Mouse (Mus musculus): ENCODE results near the gene Pds5a. TPM values are rescaled to one million over a fixed set of nuclear protein-coding genes. Genes with fewer than 3 reads are reported as not detected.
"Not testable (repeated sequence)": the region's sequence is repeated elsewhere in the genome, so short reads cannot be mapped to it uniquely, and the experiment has no call there.

The Pds5a gene
- polyA plus RNA-seq, 1 experiment from 2014 or later, result 32.3 TPM

DNA sequence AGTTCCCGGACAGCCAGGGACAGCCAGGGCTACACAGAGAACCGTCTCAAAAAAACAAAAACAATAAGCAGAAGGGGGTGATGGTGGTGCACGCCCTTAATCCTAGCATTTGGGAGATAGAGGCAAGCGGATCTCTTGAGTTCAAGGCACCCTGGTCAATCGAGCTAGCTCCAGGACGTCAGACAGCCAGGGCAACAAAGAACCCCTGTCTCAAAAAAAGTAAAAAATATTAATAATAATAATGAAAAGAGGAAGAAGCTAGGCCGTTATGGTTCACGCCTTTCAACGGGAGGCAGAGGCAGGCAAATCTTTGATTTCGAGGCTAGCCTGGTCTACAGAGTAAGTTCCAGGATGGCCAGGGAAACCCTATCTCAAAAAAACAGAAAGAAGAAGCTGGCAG lies 1.1 kb upstream of the Pds5a start:
- 0 out of 2 replicates have a peak, but pooled peaks cover 3% of the 10 kb centered on the region for H3K36me3 ChIP-seq (ENCODE audit: control insufficient read depth, insufficient read depth)
- H3K9ac ChIP-seq (ENCODE audit: low read length), result peak overlapping the region; percentile 97
- H3K27ac ChIP-seq (ENCODE audit: low read length), result peak overlapping the region; percentile 92
- H3K27me3 ChIP-seq (ENCODE audit: control insufficient read depth, insufficient read depth, low read length), result no peaks in the 10 kb centered on the region
- peak overlapping the region; percentile 95 for H3K4me3 ChIP-seq (ENCODE audit: low read length)
- H3K4me2 ChIP-seq (ENCODE audit: low read depth, low read length), result peak overlapping the region; percentile 64
- H3K4me1 ChIP-seq (ENCODE audit: control insufficient read depth, insufficient read depth, low read length), result peaks cover 21% of the 10 kb centered on the region
- no peak for ATAC-seq (replicated peaks; ENCODE audit: extremely low read depth, insufficient read depth, low FRiP score)
- no peaks in the 10 kb centered on the region for H3K9me3 ChIP-seq (replicated peaks; ENCODE audit: control insufficient read depth, low read length)
- WGBS, result 67% methylated on average over 10 of the region's 10 CpGs

GRCm38 (mm10) chr5:65698759-65699136 lies 675 bp upstream of the Pds5a start:
- peaks cover 21% of the 10 kb centered on the region for H3K4me1 ChIP-seq (ENCODE audit: control insufficient read depth, insufficient read depth, low read length)
- H3K9me3 ChIP-seq (replicated peaks; ENCODE audit: control insufficient read depth, low read length), result no peaks in the 10 kb centered on the region
- 18% methylated on average over 6 of the region's 6 CpGs for WGBS
- H3K4me3 ChIP-seq (ENCODE audit: low read length), result peak overlapping the region; percentile 95
- H3K27ac ChIP-seq (ENCODE audit: low read length), result peak overlapping the region; percentile 92
- ATAC-seq (replicated peaks; ENCODE audit: extremely low read depth, insufficient read depth, low FRiP score), result no peak
- H3K4me2 ChIP-seq (ENCODE audit: low read depth, low read length), result peak overlapping the region; percentile 64
- H3K36me3 ChIP-seq (ENCODE audit: control insufficient read depth, insufficient read depth), result 0 out of 2 replicates have a peak, but pooled peaks cover 3% of the 10 kb centered on the region
- H3K9ac ChIP-seq (ENCODE audit: low read length), result peak overlapping the region; percentile 97
- H3K27me3 ChIP-seq (ENCODE audit: control insufficient read depth, insufficient read depth, low read length), result no peaks in the 10 kb centered on the region

DNA sequence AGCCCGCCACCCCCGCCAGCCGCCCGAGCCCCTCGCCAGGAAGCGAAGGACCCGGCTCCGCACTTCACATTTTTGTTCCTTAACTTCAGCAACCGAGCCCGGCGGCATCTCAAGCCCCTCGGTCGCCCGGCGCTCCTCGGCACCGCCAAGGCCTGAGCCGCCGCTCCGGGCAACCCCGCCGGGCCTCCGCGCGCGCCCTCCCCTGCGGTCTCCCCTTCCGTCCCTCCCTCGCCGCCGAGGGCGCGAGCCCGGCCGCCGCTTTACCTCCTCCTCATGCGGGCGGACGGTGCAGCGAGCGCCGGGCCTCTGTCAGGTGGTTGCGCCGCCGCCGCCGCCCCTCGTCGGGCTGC lies 612 bp downstream of the Pds5a start:
- Histone ChIP-seq H3K27ac (ENCODE audit: low read length) (peak overlapping the region; percentile 92), H3K27me3 (ENCODE audit: control insufficient read depth, insufficient read depth, low read length) (no peaks in the 10 kb centered on the region), H3K9me3 (replicated peaks; ENCODE audit: control insufficient read depth, low read length) (no peaks in the 10 kb centered on the region), H3K9ac (ENCODE audit: low read length) (peak overlapping the region; percentile 97), H3K4me3 (ENCODE audit: low read length) (peak overlapping the region; percentile 95), H3K36me3 (ENCODE audit: control insufficient read depth, insufficient read depth) (peaks cover 6% of the 10 kb centered on the region; the same call in 1 of the 2 replicates), H3K4me1 (ENCODE audit: control insufficient read depth, insufficient read depth, low read length) (peaks cover 21% of the 10 kb centered on the region), H3K4me2 (ENCODE audit: low read depth, low read length) (peak overlapping the region; percentile 65)
- WGBS, result under 1% methylated on average over 49 of the region's 49 CpGs
- peak; percentile 52 for ATAC-seq (replicated peaks; ENCODE audit: extremely low read depth, insufficient read depth, low FRiP score)

DNA sequence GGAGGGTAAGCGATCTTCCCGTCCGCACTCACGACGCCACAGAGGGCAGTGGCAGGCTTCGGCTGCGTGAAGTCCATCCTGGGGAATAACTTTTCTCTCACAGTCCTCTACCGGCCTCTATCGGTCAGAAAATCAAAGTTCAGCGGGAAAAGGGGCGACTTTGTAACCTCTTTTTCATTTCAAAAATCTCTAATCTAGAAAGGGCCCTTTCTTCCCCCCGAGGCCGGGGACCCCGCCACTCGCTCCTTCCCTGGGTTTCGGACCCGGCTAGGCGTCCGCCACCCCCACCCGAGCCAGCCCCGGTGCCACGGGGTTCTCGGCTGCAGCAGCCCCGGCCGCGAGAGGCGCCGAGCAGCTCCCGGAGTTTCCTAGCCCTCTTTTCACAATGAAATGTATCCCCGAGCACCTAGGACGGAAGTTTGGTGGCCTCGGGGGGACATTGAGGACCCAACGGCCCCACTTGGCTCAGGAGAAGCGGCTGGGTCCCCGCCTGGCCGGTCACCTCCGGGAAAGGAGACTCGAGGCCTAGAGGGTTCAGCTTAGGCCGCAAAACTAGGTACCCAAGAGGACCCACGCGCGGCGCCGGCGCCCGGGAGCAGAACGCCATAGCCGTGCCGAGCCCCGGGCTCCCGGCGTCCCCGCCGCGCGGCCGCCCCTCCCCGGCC lies 1.1 kb downstream of the Pds5a start:
- H3K4me2 ChIP-seq (ENCODE audit: low read depth, low read length), result peak overlapping the region; percentile 65
- H3K36me3 ChIP-seq (ENCODE audit: control insufficient read depth, insufficient read depth), result peaks cover 9% of the 10 kb centered on the region; the same call in 1 of the 2 replicates
- peak overlapping the region; percentile 95 for H3K4me3 ChIP-seq (ENCODE audit: low read length)
- H3K9ac ChIP-seq (ENCODE audit: low read length), result peak overlapping the region; percentile 97
- peak; percentile 17 for ATAC-seq (replicated peaks; ENCODE audit: extremely low read depth, insufficient read depth, low FRiP score)
- H3K27me3 ChIP-seq (ENCODE audit: control insufficient read depth, insufficient read depth, low read length), result no peaks in the 10 kb centered on the region
- peak overlapping the region; percentile 92 for H3K27ac ChIP-seq (ENCODE audit: low read length)
- WGBS, result under 1% methylated on average over 49 of the region's 58 CpGs
- peaks cover 21% of the 10 kb centered on the region for H3K4me1 ChIP-seq (ENCODE audit: control insufficient read depth, insufficient read depth, low read length)
- H3K9me3 ChIP-seq (replicated peaks; ENCODE audit: control insufficient read depth, low read length), result no peaks in the 10 kb centered on the region

GRCm38 (mm10) chr5:65694076-65694475 lies 4.0 kb downstream of the Pds5a start:
- WGBS, result 94% methylated on average over 3 of the region's 3 CpGs
- peaks cover 21% of the 10 kb centered on the region for H3K4me1 ChIP-seq (ENCODE audit: control insufficient read depth, insufficient read depth, low read length)
- not testable (repeated sequence) for ATAC-seq (replicated peaks; ENCODE audit: extremely low read depth, insufficient read depth, low FRiP score); H3K27ac ChIP-seq (ENCODE audit: low read length); H3K27me3 ChIP-seq (ENCODE audit: control insufficient read depth, insufficient read depth, low read length); H3K9ac ChIP-seq (ENCODE audit: low read length); H3K4me3 ChIP-seq (ENCODE audit: low read length); H3K9me3 ChIP-seq (replicated peaks; ENCODE audit: control insufficient read depth, low read length); H3K36me3 ChIP-seq (ENCODE audit: control insufficient read depth, insufficient read depth); H3K4me2 ChIP-seq (ENCODE audit: low read depth, low read length)

GRCm38 (mm10) chr5:65693018-65693417 lies 5.1 kb downstream of the Pds5a start:
- Histone ChIP-seq H3K4me1 (ENCODE audit: control insufficient read depth, insufficient read depth, low read length) (peaks cover 19% of the 10 kb centered on the region), H3K4me2 (ENCODE audit: low read depth, low read length) (no peak overlapping the region), H3K4me3 (ENCODE audit: low read length) (no peak overlapping the region), H3K36me3 (ENCODE audit: control insufficient read depth, insufficient read depth) (peaks cover 9% of the 10 kb centered on the region; the same call in 1 of the 2 replicates), H3K27me3 (ENCODE audit: control insufficient read depth, insufficient read depth, low read length) (no peaks in the 10 kb centered on the region), H3K9me3 (replicated peaks; ENCODE audit: control insufficient read depth, low read length) (no peaks in the 10 kb centered on the region), H3K9ac (ENCODE audit: low read length) (no peak overlapping the region), H3K27ac (ENCODE audit: low read length) (no peak overlapping the region)
- no peak for ATAC-seq (replicated peaks; ENCODE audit: extremely low read depth, insufficient read depth, low FRiP score)

GRCm38 (mm10) chr5:65688806-65689205 lies 9.3 kb downstream of the Pds5a start:
- no peak for ATAC-seq (replicated peaks; ENCODE audit: extremely low read depth, insufficient read depth, low FRiP score)
- no peaks in the 10 kb centered on the region for H3K4me1 ChIP-seq (ENCODE audit: control insufficient read depth, insufficient read depth, low read length)
- no peak overlapping the region for H3K4me3 ChIP-seq (ENCODE audit: low read length)
- H3K27ac ChIP-seq (ENCODE audit: low read length), result no peak overlapping the region
- H3K27me3 ChIP-seq (ENCODE audit: control insufficient read depth, insufficient read depth, low read length), result no peaks in the 10 kb centered on the region
- H3K36me3 ChIP-seq (ENCODE audit: control insufficient read depth, insufficient read depth), result peaks cover 10% of the 10 kb centered on the region
- H3K4me2 ChIP-seq (ENCODE audit: low read depth, low read length), result no peak overlapping the region
- 68% methylated on average over 3 of the region's 3 CpGs for WGBS
- no peaks in the 10 kb centered on the region for H3K9me3 ChIP-seq (replicated peaks; ENCODE audit: control insufficient read depth, low read length)
- no peak overlapping the region for H3K9ac ChIP-seq (ENCODE audit: low read length)

DNA sequence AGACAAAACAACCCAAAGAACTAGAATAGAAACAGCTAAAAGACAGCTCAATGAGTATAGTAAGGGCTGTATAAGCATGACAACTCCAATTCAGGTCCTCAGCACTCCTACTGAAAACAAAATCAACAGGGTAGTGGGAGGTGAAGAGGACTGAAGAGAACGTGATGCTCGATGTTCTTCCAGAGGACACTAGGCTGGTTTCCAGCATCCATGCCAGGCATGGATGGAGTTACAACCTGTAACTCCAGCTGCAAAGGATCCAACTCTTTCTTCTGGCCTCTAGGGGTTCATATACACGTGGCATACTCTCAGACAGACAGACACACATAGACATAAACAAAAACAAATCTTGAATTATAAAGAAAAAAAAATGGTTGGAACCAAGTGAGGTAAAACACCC lies 11.3 kb downstream of the Pds5a start:
- Histone ChIP-seq H3K9me3 (replicated peaks; ENCODE audit: control insufficient read depth, low read length) (no peaks in the 10 kb centered on the region), H3K9ac (ENCODE audit: low read length) (no peak overlapping the region), H3K4me3 (ENCODE audit: low read length) (no peak overlapping the region), H3K4me2 (ENCODE audit: low read depth, low read length) (no peak overlapping the region), H3K36me3 (ENCODE audit: control insufficient read depth, insufficient read depth) (peaks cover 4% of the 10 kb centered on the region; the same call in 1 of the 2 replicates), H3K4me1 (ENCODE audit: control insufficient read depth, insufficient read depth, low read length) (no peaks in the 10 kb centered on the region), H3K27ac (ENCODE audit: low read length) (no peak overlapping the region), H3K27me3 (ENCODE audit: control insufficient read depth, insufficient read depth, low read length) (no peaks in the 10 kb centered on the region)
- WGBS, result 78% methylated on average over 3 of the region's 3 CpGs
- ATAC-seq (replicated peaks; ENCODE audit: extremely low read depth, insufficient read depth, low FRiP score), result no peak

DNA sequence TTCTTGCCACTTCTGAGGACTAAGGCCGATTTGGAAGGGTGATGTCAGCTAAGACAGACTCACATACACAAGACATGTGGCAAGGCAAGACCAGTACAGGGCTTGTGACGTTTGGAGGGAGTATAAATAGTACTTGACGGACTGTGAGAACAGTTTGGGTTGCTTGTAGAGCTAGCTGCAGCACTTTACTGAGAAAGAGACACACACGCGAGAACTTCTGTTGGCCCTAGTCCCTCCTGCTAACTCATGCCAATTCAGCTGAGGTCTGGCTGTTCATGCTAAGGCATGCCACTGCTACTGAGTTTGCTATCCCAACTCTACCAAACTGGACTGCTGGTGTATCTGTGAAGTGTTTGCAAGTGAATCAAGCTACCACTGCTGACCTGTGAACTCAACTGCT lies 19.2 kb downstream of the Pds5a start:
- 50% methylated on average over 5 of the region's 5 CpGs for WGBS
- Histone ChIP-seq H3K27ac (ENCODE audit: low read length) (peak overlapping the region; percentile 36), H3K27me3 (ENCODE audit: control insufficient read depth, insufficient read depth, low read length) (no peaks in the 10 kb centered on the region), H3K9ac (ENCODE audit: low read length) (no peak overlapping the region), H3K4me3 (ENCODE audit: low read length) (no peak overlapping the region), H3K36me3 (ENCODE audit: control insufficient read depth, insufficient read depth) (peaks cover 8% of the 10 kb centered on the region; the same call in 1 of the 2 replicates), H3K4me2 (ENCODE audit: low read depth, low read length) (no peak overlapping the region), H3K4me1 (ENCODE audit: control insufficient read depth, insufficient read depth, low read length) (peaks cover 4% of the 10 kb centered on the region), H3K9me3 (replicated peaks; ENCODE audit: control insufficient read depth, low read length) (no peaks in the 10 kb centered on the region)
- ATAC-seq (replicated peaks; ENCODE audit: extremely low read depth, insufficient read depth, low FRiP score), result no peak; the same call in 1 of the 2 replicates
